Mouse (Mus musculus): Measurements from ENCODE around the gene Ntf5. TPM values are rescaled to one million over a fixed set of nuclear protein-coding genes. Genes with fewer than 3 reads are reported as not detected.
A peak's percentile ranks its signal among the peaks of the same experiment; 100 is the strongest.
"Not testable (repeated sequence)": the region's sequence is repeated elsewhere in the genome, so short reads cannot be mapped to it uniquely, and the experiment has no call there.

Ntf5 gene
- polyA plus RNA-seq, 1 experiment from 2014 or later = 0.33 TPM

- H3K4me1 ChIP-seq (replicated peaks; ENCODE audit: control insufficient read depth, insufficient read depth, low read length) = peaks cover 10% of the 10 kb centered on the region; the same call in 1 of the 2 replicates
- H3K36me3 ChIP-seq (ENCODE audit: control insufficient read depth, insufficient read depth, low read length) = peaks cover 3% of the 10 kb centered on the region; the same call in 1 of the 2 replicates
- H3K9me3 ChIP-seq (ENCODE audit: control insufficient read depth, low read length) = no peaks in the 10 kb centered on the region
- no peak overlapping the region for H3K27ac ChIP-seq (ENCODE audit: low read depth, low read length)
- WGBS = 77% methylated on average over 13 of the region's 13 CpGs
- no peak overlapping the region for H3K4me3 ChIP-seq (ENCODE audit: low read depth, low read length)
- H3K9ac ChIP-seq (ENCODE audit: low read length) = no peak overlapping the region
- ATAC-seq (replicated peaks; ENCODE audit: low FRiP score) = no peak
- H3K4me2 ChIP-seq (ENCODE audit: low read depth, low read length, severe bottlenecking) = no peak overlapping the region
- no peak for DNase-seq (ENCODE audit: low spot score)
- no peaks in the 10 kb centered on the region for H3K27me3 ChIP-seq (ENCODE audit: control insufficient read depth, insufficient read depth, low read length)
Measured at GRCm38 (mm10) chr7:45455932-45456696, 42.6 kb downstream of the Ntf5 start.

- H3K4me3 ChIP-seq (ENCODE audit: low read depth, low read length) = no peak overlapping the region
- H3K27ac ChIP-seq (ENCODE audit: low read depth, low read length) = no peak overlapping the region
- WGBS = 70% methylated on average over 9 of the region's 9 CpGs
- DNase-seq (ENCODE audit: low spot score) (no peak), ATAC-seq (replicated peaks; ENCODE audit: low FRiP score) (no peak)
- H3K27me3 ChIP-seq (ENCODE audit: control insufficient read depth, insufficient read depth, low read length) = no peaks in the 10 kb centered on the region
- no peaks in the 10 kb centered on the region for H3K9me3 ChIP-seq (ENCODE audit: control insufficient read depth, low read length)
- H3K4me1 ChIP-seq (replicated peaks; ENCODE audit: control insufficient read depth, insufficient read depth, low read length) = peaks cover 10% of the 10 kb centered on the region; the same call in 1 of the 2 replicates
- H3K4me2 ChIP-seq (ENCODE audit: low read depth, low read length, severe bottlenecking) = no peak overlapping the region
- peaks cover 3% of the 10 kb centered on the region; the same call in 1 of the 2 replicates for H3K36me3 ChIP-seq (ENCODE audit: control insufficient read depth, insufficient read depth, low read length)
- H3K9ac ChIP-seq (ENCODE audit: low read length) = no peak overlapping the region
Measured at GRCm38 (mm10) chr7:45456721-45457203, 43.3 kb downstream of the Ntf5 start.

GRCm38 (mm10) chr7:45457204-45458060, 43.9 kb downstream of the Ntf5 start:
- Histone ChIP-seq H3K4me1 (replicated peaks; ENCODE audit: control insufficient read depth, insufficient read depth, low read length) (peaks cover 10% of the 10 kb centered on the region; the same call in 1 of the 2 replicates), H3K4me2 (ENCODE audit: low read depth, low read length, severe bottlenecking) (peak overlapping the region; percentile 81), H3K27ac (ENCODE audit: low read depth, low read length) (no peak overlapping the region), H3K4me3 (ENCODE audit: low read depth, low read length) (peak overlapping the region; percentile 82), H3K36me3 (ENCODE audit: control insufficient read depth, insufficient read depth, low read length) (peaks cover 3% of the 10 kb centered on the region; the same call in 1 of the 2 replicates), H3K9ac (ENCODE audit: low read length) (no peak overlapping the region; the same call in 1 of the 2 replicates), H3K27me3 (ENCODE audit: control insufficient read depth, insufficient read depth, low read length) (no peaks in the 10 kb centered on the region), H3K9me3 (ENCODE audit: control insufficient read depth, low read length) (no peaks in the 10 kb centered on the region)
- 81% methylated on average over 9 of the region's 10 CpGs for WGBS
- DNase-seq (ENCODE audit: low spot score) (no peak), ATAC-seq (replicated peaks; ENCODE audit: low FRiP score) (no peak)

GRCm38 (mm10) chr7:45458748-45459563, 45.5 kb downstream of the Ntf5 start:
- peak overlapping the region; percentile 89 for H3K27ac ChIP-seq (ENCODE audit: low read depth, low read length)
- peak overlapping the region; percentile 92 for H3K9ac ChIP-seq (ENCODE audit: low read length)
- peak; percentile 94 for DNase-seq (ENCODE audit: low spot score)

GRCm38 (mm10) chr7:45459564-45460140, 46.2 kb downstream of the Ntf5 start, which contains the start of gene Ftl1:
Ftl1 (minus strand) TSS chr7:45459884.
- peak within 1 kb of the TSS; percentile 82 for H3K4me3 ChIP-seq (ENCODE audit: low read depth, low read length)
- under 1% methylated on average over 28 of the region's 37 CpGs for WGBS
- not testable (repeated sequence) for H3K36me3 ChIP-seq (ENCODE audit: control insufficient read depth, insufficient read depth, low read length); H3K4me1 ChIP-seq (replicated peaks; ENCODE audit: control insufficient read depth, insufficient read depth, low read length); H3K27me3 ChIP-seq (ENCODE audit: control insufficient read depth, insufficient read depth, low read length); H3K9me3 ChIP-seq (ENCODE audit: control insufficient read depth, low read length)
- H3K4me2 ChIP-seq (ENCODE audit: low read depth, low read length, severe bottlenecking) = peak within 1 kb of the TSS; percentile 81
- ATAC-seq (replicated peaks; ENCODE audit: low FRiP score) = peak; percentile 97
- peak; percentile 99 for DNase-seq (ENCODE audit: low spot score)
- H3K9ac ChIP-seq (ENCODE audit: low read length) = peak within 1 kb of the TSS; percentile 92
- H3K27ac ChIP-seq (ENCODE audit: low read depth, low read length) = peak within 1 kb of the TSS; percentile 89

More at GRCm38 (mm10) chr7:45458748-45459563, 45.5 kb downstream of the Ntf5 start:
- Histone ChIP-seq H3K4me1 (replicated peaks; ENCODE audit: control insufficient read depth, insufficient read depth, low read length) (peaks cover 10% of the 10 kb centered on the region; the same call in 1 of the 2 replicates), H3K4me3 (ENCODE audit: low read depth, low read length) (peak overlapping the region; percentile 82), H3K36me3 (ENCODE audit: control insufficient read depth, insufficient read depth, low read length) (peaks cover 8% of the 10 kb centered on the region; the same call in 1 of the 2 replicates), H3K27me3 (ENCODE audit: control insufficient read depth, insufficient read depth, low read length) (no peaks in the 10 kb centered on the region), H3K4me2 (ENCODE audit: low read depth, low read length, severe bottlenecking) (peak overlapping the region; percentile 81), H3K9me3 (ENCODE audit: control insufficient read depth, low read length) (no peaks in the 10 kb centered on the region)
- peak; percentile 74 for ATAC-seq (replicated peaks; ENCODE audit: low FRiP score)
- under 1% methylated on average over 42 of the region's 43 CpGs for WGBS

GRCm38 (mm10) chr7:45460377-45460776, 46.9 kb downstream of the Ntf5 start:
- ATAC-seq (replicated peaks; ENCODE audit: low FRiP score) = no peak
- Histone ChIP-seq H3K4me1 (replicated peaks; ENCODE audit: control insufficient read depth, insufficient read depth, low read length) (peaks cover 10% of the 10 kb centered on the region; the same call in 1 of the 2 replicates), H3K4me3 (ENCODE audit: low read depth, low read length) (peak overlapping the region; percentile 82)

GRCm38 (mm10) chr7:45460860-45461314, 47.4 kb downstream of the Ntf5 start:
- Histone ChIP-seq H3K9me3 (ENCODE audit: control insufficient read depth, low read length) (no peaks in the 10 kb centered on the region), H3K27ac (ENCODE audit: low read depth, low read length) (peak overlapping the region; percentile 57), H3K27me3 (ENCODE audit: control insufficient read depth, insufficient read depth, low read length) (no peaks in the 10 kb centered on the region), H3K4me2 (ENCODE audit: low read depth, low read length, severe bottlenecking) (no peak overlapping the region), H3K9ac (ENCODE audit: low read length) (no peak overlapping the region), H3K4me1 (replicated peaks; ENCODE audit: control insufficient read depth, insufficient read depth, low read length) (peaks cover 13% of the 10 kb centered on the region), H3K4me3 (ENCODE audit: low read depth, low read length) (no peak overlapping the region), H3K36me3 (ENCODE audit: control insufficient read depth, insufficient read depth, low read length) (peaks cover 10% of the 10 kb centered on the region; the same call in 1 of the 2 replicates)
- WGBS = 54% methylated on average over 13 of the region's 13 CpGs
- no peak for ATAC-seq (replicated peaks; ENCODE audit: low FRiP score)
- DNase-seq (ENCODE audit: low spot score) = peak; percentile 71

More at GRCm38 (mm10) chr7:45460377-45460776, 46.9 kb downstream of the Ntf5 start:
- Histone ChIP-seq H3K9me3 (ENCODE audit: control insufficient read depth, low read length) (no peaks in the 10 kb centered on the region), H3K4me2 (ENCODE audit: low read depth, low read length, severe bottlenecking) (peak overlapping the region; percentile 43), H3K27ac (ENCODE audit: low read depth, low read length) (peak overlapping the region; percentile 57), H3K36me3 (ENCODE audit: control insufficient read depth, insufficient read depth, low read length) (peaks cover 10% of the 10 kb centered on the region; the same call in 1 of the 2 replicates), H3K9ac (ENCODE audit: low read length) (peak overlapping the region; percentile 40), H3K27me3 (ENCODE audit: control insufficient read depth, insufficient read depth, low read length) (no peaks in the 10 kb centered on the region)
- DNase-seq (ENCODE audit: low spot score) = no peak
- WGBS = 73% methylated on average over 7 of the region's 7 CpGs
